ENCODE assay signal across 8 mouse cellular contexts in genomic region chr15:6882180-6882579, GRCm38 (mm10). TPM values are rescaled to one million over a fixed set of nuclear protein-coding genes. Genes with fewer than 3 reads are reported as not detected.
DNase-seq lines count a peak whose midpoint lies in the region; ATAC-seq and TF ChIP-seq lines count a peak whose summit lies in the region.

No protein-coding gene starts in this region.

- peak; percentile 90 for DNase-seq in heart, adult 11 months
- no peak for DNase-seq in heart, adult 8-10 months (ENCODE audit: low spot score)
- no peak for DNase-seq in neural tube, embryonic 10.5 days (ENCODE audit: extremely low spot score, low spot score)
- DNase-seq in frontal cortex, postnatal 25 days (ENCODE audit: low spot score in 2 of 2): peak; percentile 13 to 34
- peak; percentile 74 for DNase-seq in lung, postnatal 0 days (ENCODE audit: low spot score)
- no peak for DNase-seq in cerebellum, adult 11 months

- peak; percentile 69 for TF ChIP-seq CTCF in lung, postnatal 0 days (IDR thresholded peaks at IDR 0.05)

- H3K4me2 ChIP-seq in neural tube, embryonic 12.5 days (replicated peaks): no peak overlapping the region
- no peak overlapping the region for H3K4me2 ChIP-seq in lung, postnatal 0 days (replicated peaks; ENCODE audit: low read depth, low read length)

- no peak overlapping the region for H3K9ac ChIP-seq in neural tube, embryonic 12.5 days
- no peak overlapping the region for H3K9ac ChIP-seq in lung, postnatal 0 days (replicated peaks; ENCODE audit: low read depth)

- H3K27me3 ChIP-seq in neural tube, embryonic 12.5 days (replicated peaks): no peaks in the 10 kb centered on the region
- no peaks in the 10 kb centered on the region for H3K27me3 ChIP-seq in lung, postnatal 0 days (replicated peaks; ENCODE audit: insufficient read depth, low read length)

- 0 out of 2 replicates have a peak, but pooled peaks have one; percentile 35 for ATAC-seq in neural tube, embryonic 12.5 days (ENCODE audit: low FRiP score, low read depth)
- ATAC-seq in lung, postnatal 0 days: peak; percentile 40; the same call in 1 of the 2 replicates
- ATAC-seq in erythroid progenitor cell, adult 5-6 weeks (replicated peaks; ENCODE audit: low FRiP score, poor library complexity, severe bottlenecking): no peak

- TF ChIP-seq EP300 in lung, postnatal 0 days (IDR thresholded peaks at IDR 0.05): no peak

- H3K9me3 ChIP-seq in neural tube, embryonic 12.5 days: no peaks in the 10 kb centered on the region
- no peaks in the 10 kb centered on the region for H3K9me3 ChIP-seq in lung, postnatal 0 days (ENCODE audit: low read length)

- H3K4me3 ChIP-seq in neural tube, embryonic 12.5 days: no peak overlapping the region
- no peak overlapping the region for H3K4me3 ChIP-seq in lung, postnatal 0 days (ENCODE audit: low read depth, low read length)

- 46% methylated on average over 7 of the region's 7 CpGs for WGBS in neural tube, embryonic 12.5 days
- 19% methylated on average over 7 of the region's 7 CpGs for WGBS in lung, postnatal 0 days

- no peaks in the 10 kb centered on the region for H3K36me3 ChIP-seq in neural tube, embryonic 12.5 days
- H3K36me3 ChIP-seq in lung, postnatal 0 days (ENCODE audit: insufficient read depth, low read length): no peaks in the 10 kb centered on the region

- no peaks in the 10 kb centered on the region for H3K4me1 ChIP-seq in neural tube, embryonic 12.5 days
- H3K4me1 ChIP-seq in lung, postnatal 0 days (ENCODE audit: insufficient read depth, low read depth, low read length): no peaks in the 10 kb centered on the region

- H3K27ac ChIP-seq in neural tube, embryonic 12.5 days: no peak overlapping the region
- no peak overlapping the region for H3K27ac ChIP-seq in lung, postnatal 0 days (ENCODE audit: low read length)

RNA-seq across cellular contexts. Expression of gene Osmr, which starts 7.4 kb away (rescaled TPM):
- total RNA-seq in heart, adult 8-10 months (2022): 10 to 100 TPM in 1 of 4 experiments, 1 to 10 TPM in 3; 8.9 to 11.7 (median 9.3) TPM
- 0.54 and 0.66 TPM in 2 replicates for polyA plus RNA-seq in neural tube, embryonic 12.5 days (2016; fragmentation: Nextera tagmentation; extraction: Ambion mirVana)
- polyA plus RNA-seq in lung, postnatal 0 days (2015; fragmentation: Nextera tagmentation; extraction: Ambion mirVana): 8.2 and 13.4 TPM in 2 replicates
- not detected in 2 replicates for total RNA-seq in erythroid progenitor cell, adult 5-6 weeks (2015; ENCODE audit: low replicate concordance)
- total RNA-seq in erythroid progenitor cell, adult 5-6 weeks (2017; ENCODE audit: low replicate concordance): 0.26 TPM in 1 of 2 replicates, not detected in the other

Comparison
In these comparisons a context has a peak if more than half of its experiments do, and no peak if none do; other contexts are left out.
1. DNase-seq: peak in heart, adult 11 months (single experiment), frontal cortex, postnatal 25 days (2 of 2) and lung, postnatal 0 days (single experiment); none in heart, adult 8-10 months (single experiment), neural tube, embryonic 10.5 days (single experiment) and cerebellum, adult 11 months (single experiment).
2. RNA of gene Osmr, which starts 7.4 kb away (total RNA-seq): 8.9 to 11.7 TPM in heart, adult 8-10 months; 0.26 TPM in erythroid progenitor cell, adult 5-6 weeks; every median in the first group is over 4 times any median in the second.